Mouse (Mus musculus) midbrain, embryonic 16.5 days (tissue): ENCODE data around the gene Olfr1058. TPM values are rescaled to one million over a fixed set of nuclear protein-coding genes. Genes with fewer than 3 reads are reported as not detected.

Source experiments
- ATAC-seq: fragments of 200-750 bp; cut with Nextera tagmentation; 2 replicates; pipeline ENCODE4 v1.8.0; 2017; ENCODE audit warnings: moderate TSS enrichment
- H3K27ac ChIP-seq: fragments of 300-500 bp; sonication (generic); 2 replicates; pipeline ENCODE4 v1.5.1; 2014; ENCODE audit warnings: mild to moderate bottlenecking, low read length, mixed read lengths
- H3K27me3 ChIP-seq: fragments of 300-500 bp; sonication (generic); 2 replicates; pipeline ENCODE4 v1.6.1; 2014; ENCODE audit warnings: low read depth, low read length, mixed read lengths; ENCODE audit not compliant: control insufficient read depth, insufficient read depth
- H3K36me3 ChIP-seq: fragments of 300-500 bp; sonication (generic); 2 replicates; pipeline ENCODE4 v1.6.1; 2014; ENCODE audit warnings: mild to moderate bottlenecking, low read length, moderate library complexity, mixed read lengths; ENCODE audit not compliant: control insufficient read depth, insufficient read depth
- H3K4me1 ChIP-seq: fragments of 300-500 bp; sonication (generic); 2 replicates; pipeline ENCODE4 v1.6.1; 2014; ENCODE audit warnings: mild to moderate bottlenecking, low read length, mixed read lengths; ENCODE audit not compliant: control insufficient read depth, insufficient read depth
- H3K4me2 ChIP-seq: fragments of 300-500 bp; sonication (generic); 2 replicates; pipeline ENCODE4 v1.6.1; 2014; ENCODE audit warnings: mild to moderate bottlenecking, low read length, mixed read lengths
- H3K4me3 ChIP-seq: fragments of 300-500 bp; sonication (generic); 2 replicates; pipeline ENCODE4 v1.5.1; 2014; ENCODE audit warnings: low read depth, mild to moderate bottlenecking, low read length, moderate library complexity, mixed read lengths
- H3K9ac ChIP-seq: fragments of 300-500 bp; sonication (generic); 2 replicates; pipeline ENCODE4 v1.6.1; 2014; ENCODE audit warnings: low read depth, low read length, mixed read lengths
- H3K9me3 ChIP-seq: fragments of 300-500 bp; sonication (generic); replicated peaks from 2 replicates; pipeline ENCODE4 v1.6.1; 2014; ENCODE audit warnings: mild to moderate bottlenecking, low read length, mixed read lengths; ENCODE audit not compliant: control insufficient read depth, poor library complexity, severe bottlenecking
- WGBS: fragments of 180-500 bp; shearing (Covaris S2); extraction: QIAGEN DNeasy Blood & Tissue Kit; methylation state at CpG from one replicate; pipeline ENCODE4 v1.1.7; 2014; 5-methylcytosine and 5-hydroxymethylcytosine counted together
- polyA plus RNA-seq: library from polyadenylated mRNA; unstranded; fragments of >200 nt; fragmentation: Nextera tagmentation; extraction: Ambion mirVana; gene quantifications from 2 replicates; pipeline ENCODE4 v1.2.1, GENCODE M21; 2015

Olfr1058 gene
- polyA plus RNA-seq, 1 experiment from 2014 or later: not detected

GRCm38 (mm10) chr2:86350184-86350583 lies 38.2 kb downstream of the Olfr1058 start, which contains the start of gene Olfr1055:
Gene Olfr1055 (minus strand): TSS chr2:86350284.
- 88% methylated on average over 5 of the region's 5 CpGs for WGBS
- Histone ChIP-seq H3K4me2 (no peak within 1 kb of the TSS), H3K27ac (no peak within 1 kb of the TSS), H3K4me1 (no peaks in the 10 kb centered on the region), H3K9ac (no peak within 1 kb of the TSS), H3K9me3 (no peaks in the 10 kb centered on the region), H3K36me3 (no peaks in the 10 kb centered on the region), H3K4me3 (no peak within 1 kb of the TSS), H3K27me3 (no peaks in the 10 kb centered on the region)
- no peak for ATAC-seq

GRCm38 (mm10) chr2:86335333-86335732 lies 53.0 kb downstream of the Olfr1058 start, which contains the start of gene Olfr1054:
Gene Olfr1054 (minus strand): TSS chr2:86335433.
- H3K9ac ChIP-seq: no peak within 1 kb of the TSS
- no peaks in the 10 kb centered on the region for H3K9me3 ChIP-seq
- no peak within 1 kb of the TSS for H3K4me2 ChIP-seq
- no peak within 1 kb of the TSS for H3K27ac ChIP-seq
- ATAC-seq: no peak
- H3K36me3 ChIP-seq: no peaks in the 10 kb centered on the region
- no peak within 1 kb of the TSS for H3K4me3 ChIP-seq
- no peaks in the 10 kb centered on the region for H3K27me3 ChIP-seq
- H3K4me1 ChIP-seq: no peaks in the 10 kb centered on the region
- 88% methylated on average over 3 of the region's 3 CpGs for WGBS

Other genes with a start within 250 kb of the Olfr1058 start
- gene Olfr1040, start 241.8 kb downstream of the Olfr1058 start, polyA plus RNA-seq: not detected in 2 replicates
- not detected in 2 replicates for gene Olfr1042, start 226.7 kb downstream of the Olfr1058 start, polyA plus RNA-seq
- not detected in 2 replicates for gene Olfr1043, start 221.0 kb downstream of the Olfr1058 start, polyA plus RNA-seq
- gene Olfr1044, start 210.7 kb downstream of the Olfr1058 start, polyA plus RNA-seq: not detected in 2 replicates
- gene Olfr52, start 202.9 kb downstream of the Olfr1058 start, polyA plus RNA-seq: not detected in 2 replicates
- not detected in 2 replicates for gene Olfr1045, start 185.6 kb downstream of the Olfr1058 start, polyA plus RNA-seq
- gene Olfr1046, start 169.2 kb downstream of the Olfr1058 start, polyA plus RNA-seq: not detected in 2 replicates
- gene Olfr1047, start 157.2 kb downstream of the Olfr1058 start, polyA plus RNA-seq: not detected in 2 replicates
- not detected in 2 replicates for gene Olfr1048, start 148.3 kb downstream of the Olfr1058 start, polyA plus RNA-seq
- gene Olfr1049, start 130.2 kb downstream of the Olfr1058 start, polyA plus RNA-seq: not detected in 2 replicates
- gene Olfr1051, start 109.5 kb downstream of the Olfr1058 start, polyA plus RNA-seq: not detected in 2 replicates
- gene Olfr1052, start 96.1 kb downstream of the Olfr1058 start, polyA plus RNA-seq: not detected in 2 replicates
- gene Olfr1053, start 73.3 kb downstream of the Olfr1058 start, polyA plus RNA-seq: not detected in 2 replicates
- gene Olfr1054, start 53.1 kb downstream of the Olfr1058 start, polyA plus RNA-seq: not detected in 2 replicates
- not detected in 2 replicates for gene Olfr1055, start 38.3 kb downstream of the Olfr1058 start, polyA plus RNA-seq
- gene Olfr1056, start 26.1 kb downstream of the Olfr1058 start, polyA plus RNA-seq: not detected in 2 replicates
- not detected in 2 replicates for gene Olfr1057, start 10.2 kb downstream of the Olfr1058 start, polyA plus RNA-seq
- gene Olfr1061, start 25.5 kb upstream of the Olfr1058 start, polyA plus RNA-seq: not detected in 2 replicates
- not detected in 2 replicates for gene Olfr1062, start 38.2 kb upstream of the Olfr1058 start, polyA plus RNA-seq
- gene Olfr1065, start 62.0 kb upstream of the Olfr1058 start, polyA plus RNA-seq: not detected in 2 replicates
- gene Olfr1066, start 67.7 kb upstream of the Olfr1058 start, polyA plus RNA-seq: not detected in 2 replicates
- gene Olfr228, start 98.8 kb upstream of the Olfr1058 start, polyA plus RNA-seq: not detected in 2 replicates
- not detected in 2 replicates for gene Olfr1076, start 119.9 kb upstream of the Olfr1058 start, polyA plus RNA-seq
- 0.10 TPM in 1 of 2 replicates, not detected in the other for gene Olfr1079, start 153.9 kb upstream of the Olfr1058 start, polyA plus RNA-seq
- gene Olfr1080, start 169.7 kb upstream of the Olfr1058 start, polyA plus RNA-seq: not detected in 2 replicates
- gene Olfr1082, start 210.4 kb upstream of the Olfr1058 start, polyA plus RNA-seq: not detected in 2 replicates